Mouse (Mus musculus) G1E (cell line): ENCODE results near the gene Tppp3.

Source experiments
- CTCF ChIP-seq: IDR thresholded peaks from 2 replicates; pipeline ENCODE4 v1.5.1; 2012; ENCODE audit warnings: low read depth, low read length, inconsistent platforms, mixed read lengths
- GATA1 ChIP-seq: IDR thresholded peaks from 2 replicates; pipeline ENCODE4 v1.6.1; 2012; ENCODE audit warnings: borderline replicate concordance, low read length, inconsistent platforms, mixed read lengths
- TAL1 ChIP-seq: conservative IDR thresholded peaks from 2 replicates; pipeline ENCODE4 v1.6.1; 2012; ENCODE audit warnings: low read depth, low read length, inconsistent platforms, mixed read lengths

DNA sequence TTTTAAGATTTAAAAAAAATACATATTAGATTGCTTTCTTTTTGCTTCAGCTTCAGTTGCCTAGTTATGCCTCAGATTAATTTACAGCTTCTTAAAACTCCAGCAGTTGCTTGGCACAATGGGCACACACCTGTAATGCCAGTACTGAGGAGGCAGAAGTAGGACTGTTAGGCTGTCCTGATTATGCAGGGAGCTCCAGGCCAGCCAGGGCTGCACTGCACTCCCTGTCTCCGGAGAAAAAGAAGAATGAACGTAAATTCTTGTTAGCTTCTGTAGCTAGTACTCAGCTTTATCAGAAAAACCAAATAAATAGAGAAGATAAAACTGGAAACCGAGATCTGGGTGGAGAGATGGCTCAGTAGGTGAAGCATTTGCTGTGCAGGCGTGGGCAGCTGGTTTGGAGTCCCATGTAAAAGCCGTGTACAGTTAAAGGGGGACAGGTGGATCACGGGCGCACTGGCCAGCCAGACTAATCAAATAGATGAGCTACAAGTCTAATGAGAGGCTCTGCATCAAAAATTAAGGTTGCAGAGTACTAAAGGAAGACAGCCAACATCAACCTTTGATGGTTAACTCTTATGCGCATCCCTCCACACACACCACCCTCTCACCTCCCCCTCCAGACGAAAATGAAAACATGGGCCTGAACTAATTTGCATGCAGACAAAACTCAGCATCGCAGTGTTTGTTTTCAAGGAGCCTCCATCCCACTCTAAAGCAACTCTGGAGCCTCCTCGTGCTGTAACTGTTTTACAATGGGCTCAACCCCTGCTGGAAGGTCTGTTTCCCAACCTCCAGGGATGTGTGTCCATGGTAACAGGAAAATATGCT is 25.8 kb downstream of the Tppp3 start:
- TF ChIP-seq CTCF: no peak
- no peak for TF ChIP-seq GATA1
- TF ChIP-seq TAL1: no peak
